Mouse (Mus musculus) brain, embryonic 14.5 days (tissue): Measurements from ENCODE around the gene AI464131.

Experiments used
- CTCF ChIP-seq: fragments of 200-500 bp; IDR thresholded peaks from 2 replicates; pipeline ENCODE4 v1.5.1; 2012; ENCODE audit warnings: inconsistent platforms, mild to moderate bottlenecking, moderate library complexity, borderline replicate concordance; ENCODE audit not compliant: insufficient read depth, insufficient read length; ENCODE audit errors: extremely low read depth
- POLR2A ChIP-seq: fragments of 200-500 bp; IDR thresholded peaks from 2 replicates; pipeline ENCODE4 v1.6.1; 2012; ENCODE audit warnings: mild to moderate bottlenecking, inconsistent platforms, borderline replicate concordance; ENCODE audit not compliant: poor library complexity, insufficient read depth, insufficient read length, severe bottlenecking; ENCODE audit errors: extremely low read depth

GRCm38 (mm10) chr4:41497579-41497978 lies 5.3 kb downstream of the AI464131 start:
- no peak for TF ChIP-seq POLR2A
- TF ChIP-seq CTCF: peak; percentile 54; the same call in 1 of the 2 replicates
